Comparison of ENCODE assay signal across 13 mouse cellular contexts in the genomic region with DNA sequence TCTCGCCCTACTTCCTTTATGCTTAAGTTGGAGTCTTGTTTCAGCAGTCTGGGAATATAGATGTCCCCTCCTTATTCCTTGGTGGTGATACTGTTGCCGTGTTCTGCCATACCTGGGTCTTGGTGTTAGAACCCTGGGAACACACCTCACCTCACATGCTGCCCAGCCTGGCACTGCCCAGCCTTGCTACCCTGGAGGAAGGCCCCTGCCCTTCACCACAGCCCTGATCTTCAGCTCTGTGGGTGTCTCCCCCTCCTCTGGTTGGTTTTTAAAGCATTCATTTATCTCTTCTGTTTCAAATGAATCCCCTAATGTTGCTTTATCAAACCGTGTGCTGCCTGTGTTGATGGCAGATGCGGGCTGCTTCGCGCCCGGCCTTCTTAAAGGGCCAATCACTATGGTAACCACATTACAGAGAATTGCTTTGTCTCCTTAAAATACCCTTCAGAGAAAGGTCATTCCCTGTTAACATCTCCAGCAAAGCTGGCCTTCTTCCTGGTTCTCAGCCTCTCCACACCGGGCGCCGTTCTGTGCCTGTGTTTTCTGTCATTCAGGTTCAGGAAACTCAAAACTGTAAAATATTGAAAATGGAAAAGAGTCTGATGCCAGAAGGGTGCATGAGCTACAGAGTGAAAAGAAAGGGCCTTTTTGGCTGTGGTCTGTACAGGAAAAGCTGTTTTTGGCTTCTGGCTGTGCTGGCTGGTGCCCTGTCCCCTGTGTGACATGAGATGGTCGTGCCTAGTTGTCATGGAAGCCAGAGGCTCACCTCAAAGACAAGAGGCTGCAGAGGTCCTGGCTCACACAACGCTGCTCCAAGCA. TPM values are rescaled to one million over a fixed set of nuclear protein-coding genes. Genes with fewer than 3 reads are reported as not detected.
DNase-seq lines count a peak whose midpoint lies in the region; ATAC-seq and TF ChIP-seq lines count a peak whose summit lies in the region.
"Had no signal": no experiment of that assay in that cellular context is flagged by ENCODE, and none has a peak within 500 bp of the region (broad histone marks: within the 10 kb centered on the region; RNA-seq: fewer than 3 reads in every experiment).

No protein-coding gene starts in this region.

- peak overlapping the region; percentile 43; the same call in 1 of the 2 replicates for H3K9ac ChIP-seq in hindbrain, embryonic 12.5 days
- no peak overlapping the region for H3K9ac ChIP-seq in midbrain, embryonic 15.5 days
- H3K9ac ChIP-seq in stomach, postnatal 0 days (ENCODE audit: low read length) = no peak overlapping the region
- H3K9ac ChIP-seq: liver, embryonic 13.5 days had no signal

- ATAC-seq in hindbrain, embryonic 12.5 days (ENCODE audit: low FRiP score) = peak; percentile 75
- ATAC-seq in midbrain, embryonic 15.5 days (replicated peaks) = peak; percentile 87
- ATAC-seq in stomach, postnatal 0 days (ENCODE audit: low FRiP score, low TSS enrichment) = no peak

- no peaks in the 10 kb centered on the region for H3K27me3 ChIP-seq in hindbrain, embryonic 12.5 days
- H3K27me3 ChIP-seq in midbrain, embryonic 15.5 days (replicated peaks) = no peaks in the 10 kb centered on the region
- H3K27me3 ChIP-seq in stomach, postnatal 0 days (ENCODE audit: control insufficient read depth, insufficient read depth, low read length) = no peaks in the 10 kb centered on the region
- H3K27me3 ChIP-seq: liver, embryonic 13.5 days had no signal

- H3K4me2 ChIP-seq in hindbrain, embryonic 12.5 days (replicated peaks) = no peak overlapping the region; the same call in 1 of the 2 replicates
- no peak overlapping the region for H3K4me2 ChIP-seq in midbrain, embryonic 15.5 days
- no peak overlapping the region for H3K4me2 ChIP-seq in stomach, postnatal 0 days (replicated peaks; ENCODE audit: low read depth)
- H3K4me2 ChIP-seq: liver, embryonic 13.5 days had no signal

- intact Hi-C loops in gastrocnemius, adult 2 months (cut with DNase I) = no loop called here

- no peaks in the 10 kb centered on the region for H3K36me3 ChIP-seq in hindbrain, embryonic 12.5 days
- H3K36me3 ChIP-seq in midbrain, embryonic 15.5 days (replicated peaks) = no peaks in the 10 kb centered on the region
- no peaks in the 10 kb centered on the region for H3K36me3 ChIP-seq in stomach, postnatal 0 days (ENCODE audit: control insufficient read depth, insufficient read depth, low read length)
- H3K36me3 ChIP-seq: liver, embryonic 13.5 days had no signal

- H3K4me1 ChIP-seq in hindbrain, embryonic 12.5 days = peaks cover 28% of the 10 kb centered on the region
- peaks cover 19% of the 10 kb centered on the region for H3K4me1 ChIP-seq in midbrain, embryonic 15.5 days
- no peaks in the 10 kb centered on the region for H3K4me1 ChIP-seq in stomach, postnatal 0 days (replicated peaks; ENCODE audit: control insufficient read depth, insufficient read depth)
- H3K4me1 ChIP-seq: liver, embryonic 13.5 days had no signal

- peaks cover 12% of the 10 kb centered on the region; the same call in 1 of the 2 replicates for H3K9me3 ChIP-seq in hindbrain, embryonic 12.5 days (replicated peaks)
- no peaks in the 10 kb centered on the region for H3K9me3 ChIP-seq in midbrain, embryonic 15.5 days
- no peaks in the 10 kb centered on the region for H3K9me3 ChIP-seq in stomach, postnatal 0 days (ENCODE audit: control insufficient read depth, low read length)
- H3K9me3 ChIP-seq: liver, embryonic 13.5 days had no signal

- H3K27ac ChIP-seq in hindbrain, embryonic 12.5 days = peak overlapping the region; percentile 82
- H3K27ac ChIP-seq in midbrain, embryonic 15.5 days = peak overlapping the region; percentile 78
- H3K27ac ChIP-seq in stomach, postnatal 0 days (replicated peaks) = no peak overlapping the region
- no peak overlapping the region for H3K27ac ChIP-seq in gastrocnemius, adult 2 months
- H3K27ac ChIP-seq: liver, embryonic 13.5 days had no signal

- WGBS in hindbrain, embryonic 12.5 days = 38% methylated on average over 12 of the region's 12 CpGs
- 23% methylated on average over 12 of the region's 12 CpGs for WGBS in midbrain, embryonic 15.5 days
- 70% methylated on average over 12 of the region's 12 CpGs for WGBS in stomach, postnatal 0 days

- no peak overlapping the region for H3K4me3 ChIP-seq in hindbrain, embryonic 12.5 days
- no peak overlapping the region for H3K4me3 ChIP-seq in midbrain, embryonic 15.5 days
- no peak overlapping the region for H3K4me3 ChIP-seq in stomach, postnatal 0 days (ENCODE audit: low read depth, low read length)
- H3K4me3 ChIP-seq in gastrocnemius, adult 2 months = no peak overlapping the region
- H3K4me3 ChIP-seq: erythroblast, embryonic 14.5 days; liver, embryonic 13.5 days had no signal

- TF ChIP-seq EP300 in stomach, postnatal 0 days (optimal IDR thresholded peaks at IDR 0.05) = no peak

- TF ChIP-seq CTCF in stomach, postnatal 0 days (IDR thresholded peaks at IDR 0.05; ENCODE audit: low read depth) = no peak
- no peak for TF ChIP-seq CTCF in gastrocnemius, adult 2 months (IDR thresholded peaks at IDR 0.05)

- peak; percentile 26 for DNase-seq in brain, adult 2 months (ENCODE audit: low read depth, low spot score)
- DNase-seq in embryo, embryonic 10.5 days (ENCODE audit: low spot score) = peak; percentile 65
- DNase-seq in stomach, postnatal 0 days (ENCODE audit: low spot score) = no peak
- DNase-seq in gastrocnemius, adult 8-10 months (ENCODE audit: low spot score in 2 of 2) = no peak
- no peak for DNase-seq in gastrocnemius, adult 2 months
- DNase-seq: cerebellum, adult 11-12 months; kidney, postnatal 4 days; liver, embryonic 13.5 days; thymus, adult 2 months had no signal

RNA-seq across cellular contexts. Expression of a gene that starts 45.8 kb away (rescaled TPM):
- 0.27 TPM in 1 of 2 replicates, not detected in the other for polyA plus RNA-seq in hindbrain, embryonic 12.5 days (2016; fragmentation: Nextera tagmentation; extraction: Ambion mirVana)
- polyA plus RNA-seq in midbrain, embryonic 15.5 days (2015; fragmentation: Nextera tagmentation; extraction: Ambion mirVana) = 0.27 and 0.44 TPM in 2 replicates
- polyA plus RNA-seq in stomach, postnatal 0 days (2015; fragmentation: Nextera tagmentation; extraction: Ambion mirVana) = not detected in 2 replicates
- total RNA-seq in gastrocnemius, adult 8-10 months (2022) = not detected
- total RNA-seq in gastrocnemius, adult 2 months (2021) = not detected
- total RNA-seq: ES-E14 had no signal
- polyA plus RNA-seq: erythroblast, embryonic 14.5 days; liver, embryonic 13.5 days; thymus, adult 2 months had no signal

Comparison
In these comparisons a context has a peak if more than half of its experiments do, and no peak if none do; other contexts are left out.
1. DNase-seq: peak in brain, adult 2 months (single experiment) and embryo, embryonic 10.5 days (single experiment); none in stomach, postnatal 0 days (single experiment), gastrocnemius, adult 8-10 months (0 of 2) and gastrocnemius, adult 2 months (single experiment).
2. H3K27ac ChIP-seq: peak in hindbrain, embryonic 12.5 days (single experiment) and midbrain, embryonic 15.5 days (single experiment); none in stomach, postnatal 0 days (single experiment) and gastrocnemius, adult 2 months (single experiment).